Mouse (Mus musculus): Measurements from ENCODE around the gene Dlk2. TPM values are rescaled to one million over a fixed set of nuclear protein-coding genes. Genes with fewer than 3 reads are reported as not detected.

The Dlk2 gene
- polyA plus RNA-seq, 1 experiment from 2014 or later = 8.9 TPM

GRCm38 (mm10) chr17:46298220-46298913, 1.1 kb downstream of the Dlk2 start:
- H3K27me3 ChIP-seq (ENCODE audit: control insufficient read depth, insufficient read depth, low read length) = peaks cover 2% of the 10 kb centered on the region; the same call in 1 of the 2 replicates
- DNase-seq (ENCODE audit: low spot score) = peak; percentile 87
- H3K4me3 ChIP-seq (ENCODE audit: low read depth, low read length) = peak overlapping the region; percentile 58
- peak overlapping the region; percentile 58 for H3K9ac ChIP-seq (ENCODE audit: low read length)
- H3K9me3 ChIP-seq (ENCODE audit: control insufficient read depth, low read length) = no peaks in the 10 kb centered on the region
- peak; percentile 96 for TF ChIP-seq CTCF (IDR thresholded peaks at IDR 0.05; ENCODE audit: low read depth)
- TF ChIP-seq EP300 (optimal IDR thresholded peaks at IDR 0.05) = no peak
- no peaks in the 10 kb centered on the region for H3K4me1 ChIP-seq (replicated peaks; ENCODE audit: control insufficient read depth, insufficient read depth)
- peak overlapping the region; percentile 99 for H3K4me2 ChIP-seq (replicated peaks; ENCODE audit: low read depth)
- under 1% methylated on average over 41 of the region's 48 CpGs for WGBS
- H3K27ac ChIP-seq (replicated peaks) = no peak overlapping the region
- no peaks in the 10 kb centered on the region for H3K36me3 ChIP-seq (ENCODE audit: control insufficient read depth, insufficient read depth, low read length)
- peak; percentile 74 for ATAC-seq (ENCODE audit: low FRiP score, low TSS enrichment)

- no peak for ATAC-seq (ENCODE audit: low FRiP score, low TSS enrichment)
- H3K9me3 ChIP-seq (ENCODE audit: control insufficient read depth, low read length) = no peaks in the 10 kb centered on the region
- TF ChIP-seq CTCF (IDR thresholded peaks at IDR 0.05; ENCODE audit: low read depth) (no peak), EP300 (optimal IDR thresholded peaks at IDR 0.05) (no peak)
Measured at GRCm38 (mm10) chr17:46301892-46302291, 4.7 kb downstream of the Dlk2 start.

GRCm38 (mm10) chr17:46304184-46304583, 7.0 kb downstream of the Dlk2 start:
- WGBS = 89% methylated on average over 9 of the region's 9 CpGs
- Histone ChIP-seq H3K27me3 (ENCODE audit: control insufficient read depth, insufficient read depth, low read length) (no peaks in the 10 kb centered on the region), H3K4me1 (replicated peaks; ENCODE audit: control insufficient read depth, insufficient read depth) (no peaks in the 10 kb centered on the region), H3K4me3 (ENCODE audit: low read depth, low read length) (no peak overlapping the region), H3K27ac (replicated peaks) (no peak overlapping the region), H3K9me3 (ENCODE audit: control insufficient read depth, low read length) (no peaks in the 10 kb centered on the region), H3K9ac (ENCODE audit: low read length) (no peak overlapping the region), H3K4me2 (replicated peaks; ENCODE audit: low read depth) (no peak overlapping the region), H3K36me3 (ENCODE audit: control insufficient read depth, insufficient read depth, low read length) (no peaks in the 10 kb centered on the region)
- DNase-seq (ENCODE audit: low spot score) = peak; percentile 12
- ATAC-seq (ENCODE audit: low FRiP score, low TSS enrichment) = no peak
- TF ChIP-seq CTCF (IDR thresholded peaks at IDR 0.05; ENCODE audit: low read depth) (no peak), EP300 (optimal IDR thresholded peaks at IDR 0.05) (no peak)

More at GRCm38 (mm10) chr17:46301892-46302291, 4.7 kb downstream of the Dlk2 start:
- Histone ChIP-seq H3K4me2 (replicated peaks; ENCODE audit: low read depth) (no peak overlapping the region), H3K4me3 (ENCODE audit: low read depth, low read length) (no peak overlapping the region), H3K27me3 (ENCODE audit: control insufficient read depth, insufficient read depth, low read length) (no peaks in the 10 kb centered on the region), H3K4me1 (replicated peaks; ENCODE audit: control insufficient read depth, insufficient read depth) (no peaks in the 10 kb centered on the region), H3K9ac (ENCODE audit: low read length) (no peak overlapping the region), H3K27ac (replicated peaks) (no peak overlapping the region), H3K36me3 (ENCODE audit: control insufficient read depth, insufficient read depth, low read length) (no peaks in the 10 kb centered on the region)
- DNase-seq (ENCODE audit: low spot score) = no peak
- WGBS = 65% methylated on average over 12 of the region's 12 CpGs

GRCm38 (mm10) chr17:46306956-46307355, 9.7 kb downstream of the Dlk2 start:
- Histone ChIP-seq H3K27ac (replicated peaks) (no peak overlapping the region), H3K36me3 (ENCODE audit: control insufficient read depth, insufficient read depth, low read length) (no peaks in the 10 kb centered on the region), H3K4me2 (replicated peaks; ENCODE audit: low read depth) (no peak overlapping the region), H3K9ac (ENCODE audit: low read length) (no peak overlapping the region), H3K27me3 (ENCODE audit: control insufficient read depth, insufficient read depth, low read length) (no peaks in the 10 kb centered on the region), H3K4me3 (ENCODE audit: low read depth, low read length) (no peak overlapping the region), H3K9me3 (ENCODE audit: control insufficient read depth, low read length) (no peaks in the 10 kb centered on the region), H3K4me1 (replicated peaks; ENCODE audit: control insufficient read depth, insufficient read depth) (no peaks in the 10 kb centered on the region)
- no peak for DNase-seq (ENCODE audit: low spot score)
- WGBS = 92% methylated on average over 15 of the region's 15 CpGs
- TF ChIP-seq EP300 (optimal IDR thresholded peaks at IDR 0.05) (no peak), CTCF (IDR thresholded peaks at IDR 0.05; ENCODE audit: low read depth) (no peak)
- ATAC-seq (ENCODE audit: low FRiP score, low TSS enrichment) = no peak

- Histone ChIP-seq H3K27ac (replicated peaks) (no peak overlapping the region), H3K27me3 (ENCODE audit: control insufficient read depth, insufficient read depth, low read length) (no peaks in the 10 kb centered on the region), H3K9ac (ENCODE audit: low read length) (no peak overlapping the region), H3K4me3 (ENCODE audit: low read depth, low read length) (no peak overlapping the region), H3K4me1 (replicated peaks; ENCODE audit: control insufficient read depth, insufficient read depth) (no peaks in the 10 kb centered on the region), H3K4me2 (replicated peaks; ENCODE audit: low read depth) (no peak overlapping the region), H3K36me3 (ENCODE audit: control insufficient read depth, insufficient read depth, low read length) (0 out of 2 replicates have a peak, but pooled peaks cover 2% of the 10 kb centered on the region), H3K9me3 (ENCODE audit: control insufficient read depth, low read length) (no peaks in the 10 kb centered on the region)
- 78% methylated on average over 12 of the region's 12 CpGs for WGBS
- ATAC-seq (ENCODE audit: low FRiP score, low TSS enrichment) (0 out of 2 replicates have a peak, but pooled peaks have one; percentile 30), DNase-seq (ENCODE audit: low spot score) (no peak)
- TF ChIP-seq CTCF (IDR thresholded peaks at IDR 0.05; ENCODE audit: low read depth) (no peak), EP300 (optimal IDR thresholded peaks at IDR 0.05) (no peak)
Measured at GRCm38 (mm10) chr17:46309835-46310234, 12.6 kb downstream of the Dlk2 start.

- DNase-seq (ENCODE audit: low spot score) (no peak), ATAC-seq (ENCODE audit: low FRiP score, low TSS enrichment) (no peak)
- TF ChIP-seq EP300 (optimal IDR thresholded peaks at IDR 0.05) (no peak), CTCF (IDR thresholded peaks at IDR 0.05; ENCODE audit: low read depth) (no peak)
- H3K9me3 ChIP-seq (ENCODE audit: control insufficient read depth, low read length) = no peaks in the 10 kb centered on the region
- no peak overlapping the region for H3K9ac ChIP-seq (ENCODE audit: low read length)
- H3K4me1 ChIP-seq (replicated peaks; ENCODE audit: control insufficient read depth, insufficient read depth) = no peaks in the 10 kb centered on the region
- no peak overlapping the region for H3K4me3 ChIP-seq (ENCODE audit: low read depth, low read length)
- WGBS = 85% methylated on average over 8 of the region's 10 CpGs
- H3K4me2 ChIP-seq (replicated peaks; ENCODE audit: low read depth) = no peak overlapping the region
- no peaks in the 10 kb centered on the region for H3K27me3 ChIP-seq (ENCODE audit: control insufficient read depth, insufficient read depth, low read length)
- H3K36me3 ChIP-seq (ENCODE audit: control insufficient read depth, insufficient read depth, low read length) = 0 out of 2 replicates have a peak, but pooled peaks cover 2% of the 10 kb centered on the region
- H3K27ac ChIP-seq (replicated peaks) = no peak overlapping the region
Measured at GRCm38 (mm10) chr17:46310515-46310914, 13.3 kb downstream of the Dlk2 start.
